17 mouse cellular contexts compared by ENCODE assay signal in the genomic region with DNA sequence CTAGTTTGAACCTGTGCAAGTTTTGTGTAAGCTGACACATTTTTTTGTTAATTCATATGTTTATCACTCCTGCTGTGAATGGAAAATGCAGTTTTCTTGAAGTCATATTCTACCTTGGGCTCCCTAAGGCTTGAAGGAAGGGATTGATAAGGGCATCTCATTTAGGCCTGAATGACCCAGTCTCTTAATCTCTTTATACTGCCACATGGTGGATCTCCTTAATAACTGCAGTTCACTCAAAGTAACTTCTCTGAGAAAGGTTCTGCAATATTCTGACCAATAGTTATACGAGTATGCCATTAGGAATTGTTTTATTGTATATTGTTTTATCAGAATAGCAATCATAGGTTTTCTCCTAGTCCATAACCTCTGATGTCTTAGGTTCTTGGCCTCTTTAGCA.
DNase-seq lines count a peak whose midpoint lies in the region; ATAC-seq and TF ChIP-seq lines count a peak whose summit lies in the region.
"Had no signal": no experiment of that assay in that cellular context is flagged by ENCODE, and none has a peak within 500 bp of the region (broad histone marks: within the 10 kb centered on the region; RNA-seq: fewer than 3 reads in every experiment).

No protein-coding gene starts in this region.

- H3K9ac ChIP-seq in forebrain, postnatal 0 days, result no peak overlapping the region
- H3K9ac ChIP-seq in forebrain, embryonic 15.5 days (replicated peaks), result no peak overlapping the region
- no peak overlapping the region for H3K9ac ChIP-seq in kidney, postnatal 0 days (ENCODE audit: low read depth, low read length)
- H3K9ac ChIP-seq: forebrain, embryonic 13.5 days; heart, embryonic 12.5 days; hindbrain, embryonic 15.5 days had no signal

- no peak overlapping the region for H3K4me2 ChIP-seq in forebrain, postnatal 0 days (ENCODE audit: low read depth)
- H3K4me2 ChIP-seq in forebrain, embryonic 15.5 days (replicated peaks), result no peak overlapping the region
- H3K4me2 ChIP-seq in kidney, postnatal 0 days (ENCODE audit: low read length), result no peak overlapping the region
- H3K4me2 ChIP-seq: forebrain, embryonic 13.5 days; heart, embryonic 12.5 days; hindbrain, embryonic 15.5 days had no signal

- DNase-seq in forebrain, postnatal 0 days, result no peak
- DNase-seq in kidney, postnatal 0 days (ENCODE audit: low spot score), result peak; percentile 8
- no peak for DNase-seq in kidney, postnatal 36 days
- peak; percentile 9 for DNase-seq in retina, embryonic 14.5 days (ENCODE audit: low spot score)
- no peak for DNase-seq in retina, postnatal 1 day
- no peak for DNase-seq in adipocyte (ENCODE audit: low spot score)
- DNase-seq: adrenal gland, adult 8-10 months; adrenal gland, postnatal 36 days; cerebellum, adult 2 months; gastrocnemius, postnatal 36 days; heart, adult 11 months; heart, postnatal 36 days had no signal

- H3K27me3 ChIP-seq in forebrain, postnatal 0 days (ENCODE audit: insufficient read depth, low read length), result no peaks in the 10 kb centered on the region
- H3K27me3 ChIP-seq in forebrain, embryonic 15.5 days, result no peaks in the 10 kb centered on the region
- no peaks in the 10 kb centered on the region for H3K27me3 ChIP-seq in kidney, postnatal 0 days (ENCODE audit: insufficient read depth, low read length)
- H3K27me3 ChIP-seq: forebrain, embryonic 13.5 days; heart, embryonic 12.5 days; hindbrain, embryonic 15.5 days had no signal

- 84% methylated on average over 1 of the region's 1 CpGs for WGBS in forebrain, postnatal 0 days
- 88% methylated on average over 1 of the region's 1 CpGs for WGBS in forebrain, embryonic 15.5 days
- 70% methylated on average over 1 of the region's 1 CpGs for WGBS in kidney, postnatal 0 days

- H3K9me3 ChIP-seq in forebrain, postnatal 0 days (ENCODE audit: low read length), result 0 out of 2 replicates have a peak, but pooled peaks cover 8% of the 10 kb centered on the region
- H3K9me3 ChIP-seq in forebrain, embryonic 15.5 days, result 0 out of 2 replicates have a peak, but pooled peaks cover 4% of the 10 kb centered on the region
- H3K9me3 ChIP-seq in kidney, postnatal 0 days (replicated peaks; ENCODE audit: low read length), result no peaks in the 10 kb centered on the region
- H3K9me3 ChIP-seq: heart, embryonic 12.5 days had no signal

- no peak for ATAC-seq in forebrain, postnatal 0 days
- no peak for ATAC-seq in forebrain, embryonic 15.5 days (replicated peaks)
- no peak for ATAC-seq in kidney, postnatal 0 days (replicated peaks; ENCODE audit: low FRiP score, low read depth)
- ATAC-seq: forebrain, embryonic 13.5 days had no signal

- H3K27ac ChIP-seq in forebrain, postnatal 0 days (ENCODE audit: low read depth, low read length), result no peak overlapping the region
- H3K27ac ChIP-seq in forebrain, embryonic 15.5 days (replicated peaks), result no peak overlapping the region
- no peak overlapping the region for H3K27ac ChIP-seq in kidney, postnatal 0 days
- H3K27ac ChIP-seq: embryonic facial prominence, embryonic 10.5 days; forebrain, embryonic 13.5 days; hindbrain, embryonic 15.5 days had no signal

- no peak overlapping the region for H3K4me3 ChIP-seq in forebrain, postnatal 0 days (ENCODE audit: low read depth, low read length)
- H3K4me3 ChIP-seq in forebrain, embryonic 15.5 days, result no peak overlapping the region
- no peak overlapping the region for H3K4me3 ChIP-seq in kidney, postnatal 0 days (replicated peaks; ENCODE audit: low read depth, low read length)
- H3K4me3 ChIP-seq: embryonic facial prominence, embryonic 10.5 days; forebrain, embryonic 13.5 days; heart, embryonic 12.5 days; hindbrain, embryonic 15.5 days had no signal

- peak; percentile 12; the same call in 1 of the 2 replicates for TF ChIP-seq CTCF in forebrain, postnatal 0 days (IDR thresholded peaks at IDR 0.05; ENCODE audit: low read depth)
- TF ChIP-seq CTCF in kidney, postnatal 0 days (IDR thresholded peaks at IDR 0.05; ENCODE audit: low read depth), result 0 out of 2 replicates have a peak, but pooled peaks have one; percentile 7

- no peaks in the 10 kb centered on the region for H3K36me3 ChIP-seq in forebrain, postnatal 0 days (ENCODE audit: insufficient read depth)
- no peaks in the 10 kb centered on the region for H3K36me3 ChIP-seq in forebrain, embryonic 15.5 days
- H3K36me3 ChIP-seq in kidney, postnatal 0 days (ENCODE audit: insufficient read depth, low read length), result no peaks in the 10 kb centered on the region
- H3K36me3 ChIP-seq: embryonic facial prominence, embryonic 10.5 days; heart, embryonic 12.5 days; hindbrain, embryonic 15.5 days had no signal

- H3K4me1 ChIP-seq in forebrain, postnatal 0 days (ENCODE audit: insufficient read depth), result no peaks in the 10 kb centered on the region
- H3K4me1 ChIP-seq in forebrain, embryonic 15.5 days, result no peaks in the 10 kb centered on the region
- H3K4me1 ChIP-seq in kidney, postnatal 0 days (replicated peaks; ENCODE audit: insufficient read depth, low read length), result no peaks in the 10 kb centered on the region
- H3K4me1 ChIP-seq: embryonic facial prominence, embryonic 10.5 days; forebrain, embryonic 13.5 days; heart, embryonic 12.5 days; hindbrain, embryonic 15.5 days had no signal

Comparison
In these comparisons a context has a peak if more than half of its experiments do, and no peak if none do; other contexts are left out.
1. DNase-seq: peak in kidney, postnatal 0 days (single experiment) and retina, embryonic 14.5 days (single experiment); none in forebrain, postnatal 0 days (single experiment), kidney, postnatal 36 days (0 of 2), retina, postnatal 1 day (single experiment) and adipocyte (single experiment).